Mouse (Mus musculus): Measurements from ENCODE around the gene Otulinl.

Otulinl gene

DNA sequence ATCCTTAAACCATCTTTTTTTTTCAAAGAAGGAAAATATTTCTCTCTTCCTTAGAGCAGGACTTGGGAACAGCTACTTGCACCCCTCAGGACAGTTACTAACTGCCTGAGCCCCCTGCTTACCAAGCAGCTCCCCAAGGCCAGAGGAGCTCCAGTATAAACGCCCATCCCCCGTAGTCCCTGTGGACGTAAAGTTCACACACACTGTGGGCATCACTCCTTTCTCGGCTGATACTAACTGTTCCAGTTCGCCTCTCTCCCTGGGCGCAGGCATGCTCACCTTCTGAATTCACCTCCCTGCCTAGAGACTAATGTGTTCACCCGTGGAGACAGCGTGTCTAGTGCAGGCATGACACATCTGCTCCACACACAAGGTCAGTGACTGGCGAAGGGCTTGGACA is 2.9 kb downstream of the Otulinl start:
- DNase-seq (ENCODE audit: low read depth): no peak

GRCm38 (mm10) chr15:27677801-27678200 is 3.6 kb downstream of the Otulinl start:
- DNase-seq (ENCODE audit: low read depth): no peak

DNA sequence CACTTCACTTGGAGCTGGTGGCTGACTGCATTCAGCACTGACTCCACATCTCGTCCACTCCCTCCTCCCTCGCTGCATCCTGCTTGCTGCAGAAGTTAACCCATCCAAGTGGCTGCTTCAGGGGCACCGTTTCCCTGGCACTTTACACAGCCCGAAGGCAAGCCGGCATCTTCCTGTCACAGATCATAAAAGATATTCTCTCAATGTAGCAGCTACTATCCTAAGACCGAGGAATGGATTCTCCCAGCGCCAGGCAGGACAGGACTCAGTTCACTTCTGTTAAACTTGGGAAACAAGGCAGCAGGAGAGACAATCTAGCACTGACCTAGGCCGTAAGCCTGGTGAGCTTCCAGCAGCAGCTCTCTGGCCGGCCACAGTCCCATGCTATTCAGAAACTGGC is 5.2 kb downstream of the Otulinl start:
- DNase-seq (ENCODE audit: low read depth): no peak

- DNase-seq (ENCODE audit: low read depth): no peak
These were observed 6.3 kb downstream of the Otulinl start for GRCm38 (mm10) chr15:27675122-27675521.

- DNase-seq (ENCODE audit: low read depth): no peak
These were observed 7.3 kb downstream of the Otulinl start for GRCm38 (mm10) chr15:27674041-27674440.

GRCm38 (mm10) chr15:27673151-27673550 is 8.2 kb downstream of the Otulinl start:
- DNase-seq (ENCODE audit: low read depth): no peak

GRCm38 (mm10) chr15:27672259-27672658 is 9.1 kb downstream of the Otulinl start:
- no peak for DNase-seq (ENCODE audit: low read depth)

GRCm38 (mm10) chr15:27671612-27672245 is 9.7 kb downstream of the Otulinl start:
- DNase-seq (ENCODE audit: low read depth): no peak

GRCm38 (mm10) chr15:27670708-27671107 is 10.7 kb downstream of the Otulinl start:
- DNase-seq (ENCODE audit: low read depth): no peak

DNA sequence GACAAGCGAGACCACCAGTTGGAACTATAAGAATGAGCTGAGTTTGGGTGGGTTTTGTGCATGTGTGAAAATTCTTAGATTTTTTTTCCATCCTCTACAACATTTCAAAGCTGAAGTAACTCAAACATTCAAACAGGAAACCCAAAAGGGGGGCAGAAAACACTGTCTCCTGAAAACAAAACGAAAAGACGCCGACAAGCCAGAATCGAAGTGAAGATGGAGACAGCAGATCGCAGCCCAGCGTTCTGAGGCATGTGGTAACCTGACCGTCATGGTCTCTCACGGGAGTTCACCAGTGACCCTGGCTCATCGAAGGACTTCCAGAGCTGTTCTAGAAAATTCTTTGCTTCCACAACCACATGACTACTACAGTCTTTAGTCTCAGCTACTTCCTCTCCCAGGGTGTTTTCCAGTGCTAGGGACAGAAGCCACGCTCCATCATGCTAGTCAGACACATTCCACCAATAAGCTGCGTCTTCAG is 11.4 kb downstream of the Otulinl start:
- no peak for DNase-seq (ENCODE audit: low read depth)

DNA sequence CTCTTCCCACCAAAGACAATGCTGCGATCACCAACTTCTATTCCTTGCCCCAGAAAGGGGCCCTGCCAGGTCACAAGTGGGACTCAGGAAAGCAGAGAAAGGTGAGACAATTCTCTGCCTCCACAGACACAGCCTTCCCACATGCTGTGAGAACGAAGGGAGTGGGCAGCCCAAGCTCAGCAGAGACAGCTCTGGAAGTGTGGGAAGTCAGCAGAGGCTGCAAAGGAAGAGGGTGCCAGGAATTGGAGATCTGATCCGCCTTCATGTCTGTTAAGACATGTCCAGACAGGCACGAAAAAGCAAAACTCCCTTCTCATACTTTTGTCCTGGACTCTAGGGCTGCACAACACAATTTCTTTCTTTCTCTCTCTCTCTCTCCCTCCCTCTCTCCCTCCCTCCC is 12.1 kb downstream of the Otulinl start:
- no peak for DNase-seq (ENCODE audit: low read depth)

DNA sequence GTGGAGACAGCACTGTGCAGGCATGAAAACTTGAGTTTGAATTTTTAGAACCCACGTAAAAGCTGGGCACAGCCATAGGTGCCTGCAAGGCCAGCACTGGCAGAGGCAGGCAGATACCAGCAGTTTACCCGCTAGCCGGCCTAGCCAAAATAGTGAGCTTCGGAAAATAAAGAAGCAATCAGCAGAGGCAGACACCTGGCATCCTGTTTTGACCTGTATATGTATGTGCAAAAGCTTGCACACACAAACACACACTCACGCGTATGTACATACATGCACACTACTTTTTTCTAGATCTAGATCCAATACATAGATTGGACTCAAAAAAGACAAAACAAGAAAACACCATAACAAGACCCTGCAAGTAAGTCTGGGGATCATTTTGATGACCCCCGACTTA is 12.8 kb downstream of the Otulinl start:
- no peak for DNase-seq (ENCODE audit: low read depth)

- DNase-seq (ENCODE audit: low read depth): no peak
These were observed 13.3 kb downstream of the Otulinl start for GRCm38 (mm10) chr15:27668001-27668461.

GRCm38 (mm10) chr15:27666911-27667539 is 14.4 kb downstream of the Otulinl start:
- DNase-seq (ENCODE audit: low read depth): no peak

DNA sequence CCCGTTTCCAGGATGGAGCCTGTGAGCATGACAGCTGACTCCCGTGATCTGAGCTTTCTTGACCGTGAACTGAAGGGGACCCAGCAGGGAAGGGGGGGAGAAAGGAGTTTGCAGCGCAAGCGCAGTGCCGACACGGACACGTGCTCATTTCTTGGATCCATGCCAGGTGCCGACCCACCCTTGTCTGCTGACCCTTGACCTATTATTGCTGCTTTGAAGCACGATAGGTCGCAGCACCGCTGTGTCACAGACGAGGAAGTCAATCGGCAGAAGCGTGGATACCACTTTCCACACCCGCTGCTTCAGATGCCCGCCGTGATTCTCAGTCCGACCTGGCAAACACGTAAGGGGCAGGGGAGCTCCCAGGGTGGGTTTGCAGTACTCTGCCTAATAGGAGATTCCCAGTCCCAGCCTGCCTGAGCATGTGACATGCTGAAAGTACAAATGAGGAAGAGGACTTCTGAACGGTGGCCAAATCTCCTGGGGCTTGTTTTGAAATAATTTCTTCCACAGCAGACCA is 15.9 kb downstream of the Otulinl start:
- no peak for DNase-seq (ENCODE audit: low read depth)

- no peak for DNase-seq (ENCODE audit: low read depth)
These were observed 17.3 kb downstream of the Otulinl start for GRCm38 (mm10) chr15:27664126-27664525.

- no peak for DNase-seq (ENCODE audit: low read depth)
These were observed 18.7 kb downstream of the Otulinl start for GRCm38 (mm10) chr15:27662699-27663098.

DNA sequence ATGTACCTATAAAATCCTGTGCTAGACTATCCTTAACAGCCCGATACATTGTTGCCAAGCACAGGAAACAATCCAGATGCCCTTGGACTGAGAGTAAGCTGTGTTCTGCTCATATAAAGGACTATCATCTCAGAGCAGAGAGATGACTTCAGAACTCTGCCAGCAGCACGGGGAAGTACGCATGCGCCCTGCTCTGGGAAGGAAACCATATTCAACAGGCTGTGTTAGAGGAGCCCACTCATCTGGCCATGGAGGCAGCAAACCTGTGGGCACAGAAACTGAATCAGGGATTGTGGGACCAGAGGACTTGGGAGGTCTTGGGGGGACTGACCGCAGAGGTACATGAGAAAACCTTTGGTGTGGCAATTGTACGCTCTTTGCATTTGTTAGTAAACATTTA is 19.7 kb downstream of the Otulinl start:
- no peak for DNase-seq (ENCODE audit: low read depth)

DNA sequence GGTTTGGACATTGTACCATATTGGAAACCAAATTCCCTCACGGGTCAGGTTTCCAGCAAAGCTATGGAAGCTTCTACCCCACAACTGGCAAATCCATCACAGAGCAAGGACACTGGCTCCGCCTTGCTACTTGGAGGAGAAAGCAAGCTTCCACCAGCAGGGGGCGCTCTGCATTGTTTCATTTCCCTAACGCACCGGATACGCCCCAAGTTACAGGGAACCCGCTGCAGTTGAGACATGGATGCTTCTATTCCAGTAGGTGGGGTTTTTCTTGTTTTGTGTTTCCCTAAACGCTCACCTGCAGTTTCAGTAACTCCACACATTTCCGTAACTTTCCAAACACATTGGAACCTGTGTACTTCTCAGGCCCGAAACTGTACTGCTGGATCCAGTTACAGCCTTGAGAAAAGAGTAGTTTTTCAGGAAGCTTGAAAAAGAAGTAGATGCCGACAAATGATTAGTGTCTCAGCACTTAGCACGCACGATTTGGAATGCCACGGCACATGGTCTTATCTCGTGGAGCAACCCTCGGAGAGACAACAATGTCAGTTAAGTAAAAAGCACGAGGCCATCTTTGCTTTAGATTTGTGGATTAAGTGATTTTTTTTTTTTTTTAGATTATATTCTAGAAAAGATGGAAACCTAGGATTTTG is 21.7 kb downstream of the Otulinl start:
- DNase-seq (ENCODE audit: low read depth): peak; percentile 82

- DNase-seq (ENCODE audit: low read depth): no peak
These were observed 22.2 kb downstream of the Otulinl start for GRCm38 (mm10) chr15:27659143-27659542.

DNA sequence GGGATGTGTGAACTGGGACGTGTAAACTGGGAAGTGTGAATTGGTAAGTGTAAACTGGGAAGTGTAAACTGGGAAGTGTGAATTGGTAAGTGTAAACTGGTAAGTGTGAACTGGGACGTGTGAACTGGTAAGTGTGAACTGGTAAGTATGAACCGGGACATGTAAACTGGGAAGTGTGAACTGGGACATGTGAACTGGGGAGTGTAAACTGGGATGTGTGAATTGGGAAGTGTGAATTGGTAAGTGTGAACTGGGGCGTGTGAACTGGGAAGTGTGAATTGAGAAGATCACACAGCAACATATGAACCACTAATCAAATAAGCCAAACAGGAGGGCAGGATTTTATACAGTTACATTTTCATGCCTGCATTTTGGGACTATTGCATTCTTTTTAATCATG is 23.0 kb downstream of the Otulinl start:
- no peak for DNase-seq (ENCODE audit: low read depth)

DNA sequence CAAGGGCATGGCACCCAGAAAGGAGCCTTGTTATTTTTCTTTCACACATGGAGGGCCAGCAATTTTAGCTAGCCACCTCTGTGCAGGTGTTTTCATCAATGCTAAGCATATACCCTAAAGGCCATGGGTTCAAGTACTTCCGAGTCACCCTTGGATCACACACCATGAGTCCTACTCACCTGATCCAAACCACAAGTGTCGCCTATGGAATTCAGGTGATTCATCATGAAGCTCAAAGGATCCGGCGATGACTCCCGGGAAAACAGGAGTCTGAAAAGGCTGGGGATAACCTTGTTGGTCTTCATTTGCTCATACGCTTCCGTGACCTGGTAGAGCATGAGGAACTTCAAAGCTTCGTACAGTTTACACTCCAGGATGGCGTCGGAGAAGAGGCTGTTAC is 23.5 kb downstream of the Otulinl start:
- DNase-seq (ENCODE audit: low read depth): no peak

GRCm38 (mm10) chr15:27656626-27657025 is 24.8 kb downstream of the Otulinl start:
- no peak for DNase-seq (ENCODE audit: low read depth)
